8 mouse cellular contexts compared by ENCODE assay signal in genomic region chr7:126896912-126897311, GRCm38 (mm10). TPM values are rescaled to one million over a fixed set of nuclear protein-coding genes. Genes with fewer than 3 reads are reported as not detected.
DNase-seq lines count a peak whose midpoint lies in the region; ATAC-seq and TF ChIP-seq lines count a peak whose summit lies in the region.

No protein-coding gene starts in this region.

- H3K9ac ChIP-seq in heart, embryonic 11.5 days (ENCODE audit: low read depth, low read length): no peak overlapping the region
- no peak overlapping the region for H3K9ac ChIP-seq in heart, embryonic 12.5 days
- H3K9ac ChIP-seq in CH12.LX (ENCODE audit: insufficient read depth, low read depth): peak overlapping the region; percentile 74
- H3K9ac ChIP-seq in forebrain, embryonic 11.5 days (ENCODE audit: low read length): peak overlapping the region; percentile 87; the same call in 1 of the 2 replicates
- peak overlapping the region; percentile 87; the same call in 1 of the 2 replicates for H3K9ac ChIP-seq in liver, embryonic 14.5 days (replicated peaks)

- in situ Hi-C loops in CH12.LX (cut with MboI; ENCODE audit: low pct_ligation_motif_present, low pct_unique_long_range_greater_than_20kb, low sequenced_read_pairs): loop anchor here (10.0 kb wide), 1 partner anchor 192 kb away; the partner anchor contains the start of gene Coro1a

- no peak for DNase-seq in CH12.LX (ENCODE audit: extremely low read depth)
- no peak for DNase-seq in forebrain, embryonic 11.5 days (ENCODE audit: low spot score)
- no peak for DNase-seq in liver, embryonic 14.5 days (ENCODE audit: low read depth in 3 of 3, low spot score in 3 of 3)
- DNase-seq in urinary bladder, postnatal 25 days (ENCODE audit: low spot score): no peak
- no peak for DNase-seq in adrenal gland, postnatal 10 days
- DNase-seq in yolk sac, embryonic 10.5 days (ENCODE audit: low spot score): no peak

- TF ChIP-seq POLR2A in CH12.LX (IDR thresholded peaks at IDR 0.05; ENCODE audit: low read depth, low read length): no peak

- no peaks in the 10 kb centered on the region for H3K36me3 ChIP-seq in heart, embryonic 11.5 days (ENCODE audit: control insufficient read depth, insufficient read depth, low read length)
- H3K36me3 ChIP-seq in heart, embryonic 12.5 days: 0 out of 2 replicates have a peak, but pooled peaks cover under 1% of the 10 kb centered on the region
- H3K36me3 ChIP-seq in CH12.LX (replicated peaks in 1 of 2; ENCODE audit: control insufficient read depth in 1 of 2, insufficient read depth in 1 of 2, low read length in 1 of 2): peaks cover 0 to 28% of the 10 kb centered on the region in 2 experiments
- no peaks in the 10 kb centered on the region for H3K36me3 ChIP-seq in forebrain, embryonic 11.5 days (ENCODE audit: control insufficient read depth, insufficient read depth, low read length)
- no peaks in the 10 kb centered on the region for H3K36me3 ChIP-seq in liver, embryonic 14.5 days (replicated peaks; ENCODE audit: control insufficient read depth, insufficient read depth, low read depth)

- no peak for TF ChIP-seq CTCF in CH12.LX (conservative IDR thresholded peaks at IDR 0.05 in 1 of 2, IDR thresholded peaks at IDR 0.05 in 1 of 2; ENCODE audit: low read depth in 2 of 2, low read length in 2 of 2)
- TF ChIP-seq CTCF in liver, embryonic 14.5 days (IDR thresholded peaks at IDR 0.05; ENCODE audit: low read depth): no peak

- H3K27me3 ChIP-seq in heart, embryonic 11.5 days (ENCODE audit: control insufficient read depth, insufficient read depth, low read length): no peaks in the 10 kb centered on the region
- no peaks in the 10 kb centered on the region for H3K27me3 ChIP-seq in heart, embryonic 12.5 days (replicated peaks)
- no peaks in the 10 kb centered on the region for H3K27me3 ChIP-seq in CH12.LX (replicated peaks)
- no peaks in the 10 kb centered on the region for H3K27me3 ChIP-seq in forebrain, embryonic 11.5 days (ENCODE audit: control insufficient read depth, insufficient read depth, low read length)
- no peaks in the 10 kb centered on the region for H3K27me3 ChIP-seq in liver, embryonic 14.5 days (ENCODE audit: control insufficient read depth, insufficient read depth, low read length)

- no peak for TF ChIP-seq RAD21 in CH12.LX (IDR thresholded peaks at IDR 0.05; ENCODE audit: low read depth, low read length)

- WGBS in heart, embryonic 11.5 days (ENCODE audit: insufficient replicate concordance): 79% methylated on average over 5 of the region's 5 CpGs
- WGBS in heart, embryonic 12.5 days: 78% methylated on average over 5 of the region's 5 CpGs
- 88% methylated on average over 5 of the region's 5 CpGs for WGBS in forebrain, embryonic 11.5 days
- WGBS in liver, embryonic 14.5 days (ENCODE audit: insufficient replicate concordance): 66% methylated on average over 5 of the region's 5 CpGs

- no peaks in the 10 kb centered on the region for H3K9me3 ChIP-seq in heart, embryonic 11.5 days (replicated peaks; ENCODE audit: control insufficient read depth, low read length)
- H3K9me3 ChIP-seq in heart, embryonic 12.5 days (replicated peaks): no peaks in the 10 kb centered on the region
- H3K9me3 ChIP-seq in CH12.LX (replicated peaks; ENCODE audit: low read length): no peaks in the 10 kb centered on the region
- no peaks in the 10 kb centered on the region for H3K9me3 ChIP-seq in forebrain, embryonic 11.5 days (ENCODE audit: control insufficient read depth, low read length)
- no peaks in the 10 kb centered on the region for H3K9me3 ChIP-seq in liver, embryonic 14.5 days (ENCODE audit: control insufficient read depth, low read length)

- TF ChIP-seq EP300 in CH12.LX (IDR thresholded peaks at IDR 0.05; ENCODE audit: low read length): no peak
- no peak for TF ChIP-seq EP300 in liver, embryonic 14.5 days (IDR thresholded peaks at IDR 0.05; ENCODE audit: low read depth)

- dilution Hi-C loops in CH12.LX (cut with MboI; ENCODE audit: extremely low pct_ligation_motif_present, extremely low pct_unique_long_range_greater_than_20kb, low sequenced_read_pairs): no loop called here

- no peak for ATAC-seq in heart, embryonic 11.5 days (replicated peaks; ENCODE audit: insufficient number of reproducible peaks, low FRiP score, low TSS enrichment)
- no peak for ATAC-seq in heart, embryonic 12.5 days (ENCODE audit: insufficient number of reproducible peaks, low FRiP score)
- ATAC-seq in forebrain, embryonic 11.5 days (replicated peaks; ENCODE audit: low FRiP score): no peak
- no peak for ATAC-seq in liver, embryonic 14.5 days (ENCODE audit: insufficient read depth)

- H3K79me2 ChIP-seq in CH12.LX (replicated peaks; ENCODE audit: control insufficient read depth, extremely low read depth, insufficient read depth, poor library complexity, severe bottlenecking): no peaks in the 10 kb centered on the region

- H3K27ac ChIP-seq in heart, embryonic 11.5 days (ENCODE audit: low read depth, low read length): no peak overlapping the region
- H3K27ac ChIP-seq in heart, embryonic 12.5 days (ENCODE audit: poor library complexity, severe bottlenecking): no peak overlapping the region
- H3K27ac ChIP-seq in CH12.LX (ENCODE audit: insufficient read depth, low read depth): peak overlapping the region; percentile 7; the same call in 1 of the 2 replicates
- no peak overlapping the region for H3K27ac ChIP-seq in forebrain, embryonic 11.5 days (ENCODE audit: low read depth, low read length)
- no peak overlapping the region for H3K27ac ChIP-seq in liver, embryonic 14.5 days

- peak overlapping the region; percentile 73; the same call in 1 of the 2 replicates for H3K4me2 ChIP-seq in heart, embryonic 11.5 days
- no peak overlapping the region for H3K4me2 ChIP-seq in heart, embryonic 12.5 days
- peak overlapping the region; percentile 89 for H3K4me2 ChIP-seq in CH12.LX (ENCODE audit: insufficient read depth, low read depth, poor library complexity, severe bottlenecking)
- no peak overlapping the region for H3K4me2 ChIP-seq in forebrain, embryonic 11.5 days (ENCODE audit: low read depth, low read length, severe bottlenecking)
- peak overlapping the region; percentile 96 for H3K4me2 ChIP-seq in liver, embryonic 14.5 days (ENCODE audit: low read depth)

- H3K4me3 ChIP-seq in heart, embryonic 11.5 days (ENCODE audit: low read depth, low read length): no peak overlapping the region
- H3K4me3 ChIP-seq in heart, embryonic 12.5 days: no peak overlapping the region
- H3K4me3 ChIP-seq in CH12.LX (replicated peaks in 1 of 3; ENCODE audit: low read depth in 2 of 3, low read length in 2 of 3, poor library complexity in 1 of 3): peak overlapping the region in 2 of 3 experiments; percentile 9 to 84
- no peak overlapping the region for H3K4me3 ChIP-seq in forebrain, embryonic 11.5 days (ENCODE audit: low read depth, low read length)
- H3K4me3 ChIP-seq in liver, embryonic 14.5 days (ENCODE audit: insufficient read depth in 1 of 2, low read depth in 2 of 2, low read length in 2 of 2): no peak overlapping the region

- peaks cover 13% of the 10 kb centered on the region for H3K4me1 ChIP-seq in heart, embryonic 11.5 days (ENCODE audit: control insufficient read depth, insufficient read depth, low read length)
- H3K4me1 ChIP-seq in heart, embryonic 12.5 days (replicated peaks): peaks cover 11% of the 10 kb centered on the region
- peaks cover 11 to 21% of the 10 kb centered on the region in 2 experiments for H3K4me1 ChIP-seq in CH12.LX (ENCODE audit: control insufficient read depth in 1 of 2, insufficient read depth in 2 of 2)
- no peaks in the 10 kb centered on the region; the same call in 1 of the 2 replicates for H3K4me1 ChIP-seq in forebrain, embryonic 11.5 days (replicated peaks; ENCODE audit: control insufficient read depth, insufficient read depth, low read length)
- peaks cover 4 to 10% of the 10 kb centered on the region in 2 experiments for H3K4me1 ChIP-seq in liver, embryonic 14.5 days (replicated peaks; ENCODE audit: control insufficient read depth in 2 of 2, insufficient read depth in 2 of 2, low read length in 1 of 2)

RNA-seq across cellular contexts. Expression of gene Taok2, which starts 12.4 kb away (rescaled TPM):
- 19.4 and 25.9 TPM in 2 replicates for polyA plus RNA-seq in heart, embryonic 11.5 days (2014; fragmentation: Nextera tagmentation; extraction: Ambion mirVana)
- 40.8 and 42.5 TPM in 2 replicates for polyA plus RNA-seq in heart, embryonic 12.5 days (2016; fragmentation: Nextera tagmentation; extraction: Ambion mirVana)
- 28.5 and 29.0 TPM in 2 replicates for total RNA-seq in CH12.LX (2012; rRNA removed)
- 13.6 and 15.3 TPM in 2 replicates for total RNA-seq in CH12.LX (2014; rRNA removed)
- 32.2 and 33.0 TPM in 2 replicates for polyA plus RNA-seq in CH12.LX (2012; ENCODE audit: insufficient read length, low read depth)
- 43.4 and 44.8 TPM in 2 replicates for polyA plus RNA-seq in forebrain, embryonic 11.5 days (2014; fragmentation: Nextera tagmentation; extraction: Ambion mirVana)
- polyA plus RNA-seq in liver, embryonic 14.5 days (2012; rRNA removed): 16.2 and 16.3 TPM in 2 replicates
- polyA plus RNA-seq in liver, embryonic 14.5 days (2014; fragmentation: Nextera tagmentation; extraction: Ambion mirVana): 6.3 and 7.0 TPM in 2 replicates
- 10 to 100 TPM; 69.7 to 85.8 TPM for total RNA-seq in adrenal gland, postnatal 10 days (2021)

RNA-seq across cellular contexts. Expression of gene Tmem219, which starts 25.8 kb away (rescaled TPM):
- polyA plus RNA-seq in heart, embryonic 11.5 days (2014; fragmentation: Nextera tagmentation; extraction: Ambion mirVana): 13.5 and 18.3 TPM in 2 replicates
- polyA plus RNA-seq in heart, embryonic 12.5 days (2016; fragmentation: Nextera tagmentation; extraction: Ambion mirVana): 17.6 and 19.9 TPM in 2 replicates
- total RNA-seq in CH12.LX (2012; rRNA removed) (39.7 and 43.2 TPM in 2 replicates), CH12.LX (2014; rRNA removed) (31.3 and 33.4 TPM in 2 replicates)
- 37.4 and 39.3 TPM in 2 replicates for polyA plus RNA-seq in CH12.LX (2012; ENCODE audit: insufficient read length, low read depth)
- polyA plus RNA-seq in forebrain, embryonic 11.5 days (2014; fragmentation: Nextera tagmentation; extraction: Ambion mirVana): 21.3 and 24.4 TPM in 2 replicates
- 10.8 and 15.3 TPM in 2 replicates for polyA plus RNA-seq in liver, embryonic 14.5 days (2012; rRNA removed)
- polyA plus RNA-seq in liver, embryonic 14.5 days (2014; fragmentation: Nextera tagmentation; extraction: Ambion mirVana): 15.7 and 17.1 TPM in 2 replicates
- 10 to 100 TPM; 32.1 to 32.3 TPM for total RNA-seq in adrenal gland, postnatal 10 days (2021)

RNA-seq across cellular contexts. Expression of gene Kctd13, which starts 31.8 kb away (rescaled TPM):
- 11.5 and 12.6 TPM in 2 replicates for polyA plus RNA-seq in heart, embryonic 11.5 days (2014; fragmentation: Nextera tagmentation; extraction: Ambion mirVana)
- polyA plus RNA-seq in heart, embryonic 12.5 days (2016; fragmentation: Nextera tagmentation; extraction: Ambion mirVana): 16.1 and 17.3 TPM in 2 replicates
- total RNA-seq in CH12.LX (2012; rRNA removed) (35.0 and 37.5 TPM in 2 replicates), CH12.LX (2014; rRNA removed) (16.4 and 19.0 TPM in 2 replicates)
- 35.2 and 40.4 TPM in 2 replicates for polyA plus RNA-seq in CH12.LX (2012; ENCODE audit: insufficient read length, low read depth)
- polyA plus RNA-seq in forebrain, embryonic 11.5 days (2014; fragmentation: Nextera tagmentation; extraction: Ambion mirVana): 26.5 and 28.8 TPM in 2 replicates
- polyA plus RNA-seq in liver, embryonic 14.5 days (2012; rRNA removed): 4.0 and 4.3 TPM in 2 replicates
- polyA plus RNA-seq in liver, embryonic 14.5 days (2014; fragmentation: Nextera tagmentation; extraction: Ambion mirVana): 3.0 and 4.8 TPM in 2 replicates
- 10 to 100 TPM; 18.4 to 23.0 TPM for total RNA-seq in adrenal gland, postnatal 10 days (2021)

RNA-seq across cellular contexts. Expression of gene Ino80e, which starts 34.7 kb away (rescaled TPM):
- polyA plus RNA-seq in heart, embryonic 11.5 days (2014; fragmentation: Nextera tagmentation; extraction: Ambion mirVana): 69.8 and 76.1 TPM in 2 replicates
- 62.9 and 66.8 TPM in 2 replicates for polyA plus RNA-seq in heart, embryonic 12.5 days (2016; fragmentation: Nextera tagmentation; extraction: Ambion mirVana)
- total RNA-seq in CH12.LX (2012; rRNA removed) (73.9 and 109 TPM in 2 replicates), CH12.LX (2014; rRNA removed) (73.6 and 78.4 TPM in 2 replicates)
- 216 and 243 TPM in 2 replicates for polyA plus RNA-seq in CH12.LX (2012; ENCODE audit: insufficient read length, low read depth)
- 117 and 118 TPM in 2 replicates for polyA plus RNA-seq in forebrain, embryonic 11.5 days (2014; fragmentation: Nextera tagmentation; extraction: Ambion mirVana)
- 22.7 and 25.1 TPM in 2 replicates for polyA plus RNA-seq in liver, embryonic 14.5 days (2012; rRNA removed)
- 36.6 and 40.6 TPM in 2 replicates for polyA plus RNA-seq in liver, embryonic 14.5 days (2014; fragmentation: Nextera tagmentation; extraction: Ambion mirVana)
- 10 to 100 TPM; 35.4 to 45.6 TPM for total RNA-seq in adrenal gland, postnatal 10 days (2021)

RNA-seq across cellular contexts. Expression of gene Hirip3, which starts 35.1 kb away (rescaled TPM):
- 15.5 and 17.0 TPM in 2 replicates for polyA plus RNA-seq in heart, embryonic 11.5 days (2014; fragmentation: Nextera tagmentation; extraction: Ambion mirVana)
- polyA plus RNA-seq in heart, embryonic 12.5 days (2016; fragmentation: Nextera tagmentation; extraction: Ambion mirVana): 18.0 and 22.5 TPM in 2 replicates
- 70.9 and 103 TPM in 2 replicates for total RNA-seq in CH12.LX (2012; rRNA removed)
- 42.4 and 44.7 TPM in 2 replicates for total RNA-seq in CH12.LX (2014; rRNA removed)
- polyA plus RNA-seq in CH12.LX (2012; ENCODE audit: insufficient read length, low read depth): 190 and 267 TPM in 2 replicates
- 29.9 and 38.8 TPM in 2 replicates for polyA plus RNA-seq in forebrain, embryonic 11.5 days (2014; fragmentation: Nextera tagmentation; extraction: Ambion mirVana)
- 24.7 and 58.1 TPM in 2 replicates for polyA plus RNA-seq in liver, embryonic 14.5 days (2012; rRNA removed)
- polyA plus RNA-seq in liver, embryonic 14.5 days (2014; fragmentation: Nextera tagmentation; extraction: Ambion mirVana): 5.2 and 5.6 TPM in 2 replicates
- 10 to 100 TPM; 21.2 to 28.6 TPM for total RNA-seq in adrenal gland, postnatal 10 days (2021)

Comparison
In these comparisons a context has a peak if more than half of its experiments do, and no peak if none do; other contexts are left out.
1. H3K4me2 ChIP-seq: peak in heart, embryonic 11.5 days (single experiment), CH12.LX (single experiment) and liver, embryonic 14.5 days (single experiment); none in heart, embryonic 12.5 days (single experiment) and forebrain, embryonic 11.5 days (single experiment).
2. H3K4me3 ChIP-seq: peak in CH12.LX (2 of 3); none in heart, embryonic 11.5 days (single experiment), heart, embryonic 12.5 days (single experiment), forebrain, embryonic 11.5 days (single experiment) and liver, embryonic 14.5 days (0 of 2).
3. H3K9ac ChIP-seq: peak in CH12.LX (single experiment), forebrain, embryonic 11.5 days (single experiment) and liver, embryonic 14.5 days (single experiment); none in heart, embryonic 11.5 days (single experiment) and heart, embryonic 12.5 days (single experiment).